Mouse (Mus musculus) spleen, adult 12 weeks (tissue): ENCODE results near the gene Cavin4.

Experiments used
- DNase-seq: peaks from one replicate; pipeline ENCODE4 v3.0.0; 2022; ENCODE audit warnings: low spot score

Gene Cavin4

DNA sequence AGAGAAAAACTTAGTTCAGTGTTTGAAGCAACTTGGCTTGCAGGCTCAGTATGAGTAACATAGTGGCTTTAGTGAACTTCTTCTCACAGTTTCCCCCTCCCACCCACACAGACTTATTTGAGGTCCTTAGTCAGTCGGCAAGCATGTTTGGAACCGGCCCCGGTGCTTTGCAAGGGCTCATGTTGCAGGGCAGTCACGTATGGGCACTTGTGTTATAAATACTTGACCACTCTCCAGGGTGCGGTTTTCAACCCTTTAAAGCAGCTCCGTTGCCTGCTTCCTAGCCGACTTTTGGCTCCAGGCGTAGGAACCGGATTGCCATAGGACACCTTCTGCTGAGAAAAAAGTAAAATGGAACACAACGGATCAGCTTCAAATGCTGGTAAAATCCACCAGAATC lies at the start of gene Cavin4:
TSS of gene Cavin4 (plus strand) at position 244 of the 400 bp plus-strand sequence.
- no peak for DNase-seq

DNA sequence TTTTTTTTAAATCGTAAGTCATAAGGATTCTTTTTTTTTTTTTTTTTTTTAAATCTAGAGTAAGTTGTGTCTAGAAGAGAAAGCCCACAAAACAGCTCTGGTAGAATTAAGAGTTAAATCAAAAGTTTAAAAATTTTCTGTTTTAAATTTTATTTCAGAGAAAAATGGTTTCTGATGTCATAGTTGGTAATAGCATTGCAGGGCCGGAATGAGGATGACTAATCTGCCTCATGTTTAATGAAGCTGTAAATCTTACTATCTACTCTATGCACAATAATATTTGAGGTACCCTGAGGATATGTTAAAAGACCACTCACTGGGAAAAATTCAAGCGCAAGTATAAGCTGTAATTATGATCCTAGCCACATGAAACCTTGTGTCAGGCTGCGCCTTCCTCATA lies 47.8 kb upstream of the Cavin4 start:
- DNase-seq: no peak

DNA sequence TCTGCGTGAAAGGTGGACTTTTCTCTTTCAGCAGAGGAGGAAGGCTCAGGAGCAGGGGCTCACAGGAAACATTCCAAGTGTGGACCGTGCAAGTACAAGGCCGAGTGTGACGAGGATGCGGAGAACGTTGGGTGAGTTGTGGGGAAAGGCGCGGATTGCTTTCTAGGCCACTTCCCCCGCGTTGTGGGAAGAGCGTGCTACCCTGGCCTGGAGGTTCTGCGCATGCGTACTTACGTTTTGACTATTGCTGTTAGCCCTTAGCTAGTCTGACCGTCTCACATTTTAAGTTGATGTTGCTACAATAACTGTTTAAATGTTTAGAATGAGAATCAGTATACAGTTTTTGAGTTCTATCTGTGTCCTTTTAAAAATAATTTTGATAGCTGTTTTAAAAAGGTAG lies 46.1 kb upstream of the Cavin4 start:
- no peak for DNase-seq

DNA sequence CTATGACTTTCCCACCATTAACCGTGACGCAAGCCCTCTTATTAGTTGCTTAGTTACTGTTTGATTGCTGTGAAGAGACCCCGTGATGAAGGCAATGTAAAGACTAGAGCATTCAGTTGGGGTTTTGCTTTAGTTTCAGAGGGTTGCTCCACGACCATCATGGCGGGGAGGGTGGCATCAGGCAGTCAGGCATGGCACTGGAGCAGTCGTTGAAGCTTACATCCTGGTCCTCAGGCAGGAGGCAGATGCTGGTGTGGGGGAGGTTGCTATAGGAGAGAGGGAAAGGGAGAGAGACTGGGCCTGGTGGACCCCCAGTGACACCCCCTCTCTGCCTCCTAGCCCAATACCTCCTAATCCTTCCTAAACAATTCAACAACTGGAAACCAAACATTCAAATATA lies 43.2 kb upstream of the Cavin4 start:
- no peak for DNase-seq

DNA sequence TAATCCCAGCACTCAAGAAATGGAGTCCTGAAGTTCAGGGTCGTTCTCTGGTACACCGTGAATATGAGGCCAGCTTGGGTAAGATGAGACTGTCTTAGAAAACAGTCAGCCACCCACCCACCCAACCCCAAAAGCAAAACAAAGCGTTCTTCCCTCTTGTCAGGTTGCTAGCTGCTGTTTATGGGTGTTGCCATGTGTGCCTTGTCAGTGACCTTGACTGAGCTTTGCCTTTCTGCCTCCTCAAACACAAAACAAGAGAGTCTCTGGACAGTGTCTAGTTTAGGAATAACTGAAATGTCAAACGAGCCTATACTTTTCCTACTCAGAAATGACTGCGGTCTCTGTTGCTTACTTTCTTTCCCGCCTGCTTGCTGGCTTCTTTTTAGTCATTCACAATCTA lies 41.1 kb upstream of the Cavin4 start:
- no peak for DNase-seq

DNA sequence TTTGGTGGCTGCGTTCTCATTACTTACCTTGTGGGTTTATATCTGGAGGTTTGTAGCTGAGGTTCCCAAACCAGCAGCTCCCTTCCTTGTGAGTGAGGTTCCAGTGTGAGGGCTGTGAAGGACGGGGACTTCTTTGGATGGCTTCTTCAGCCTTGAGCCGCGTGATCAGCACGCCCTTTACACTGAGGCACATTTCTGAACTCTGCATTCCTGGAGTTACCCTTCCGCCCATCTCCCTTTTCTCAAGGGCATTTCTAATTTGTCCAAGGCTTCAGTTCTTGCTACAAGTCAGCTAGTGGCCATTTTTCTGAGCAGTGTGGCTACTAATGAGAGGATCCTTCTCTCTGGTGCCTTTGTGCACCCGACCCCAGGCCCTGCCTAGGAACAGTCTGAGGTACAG lies 40.4 kb upstream of the Cavin4 start:
- no peak for DNase-seq

DNA sequence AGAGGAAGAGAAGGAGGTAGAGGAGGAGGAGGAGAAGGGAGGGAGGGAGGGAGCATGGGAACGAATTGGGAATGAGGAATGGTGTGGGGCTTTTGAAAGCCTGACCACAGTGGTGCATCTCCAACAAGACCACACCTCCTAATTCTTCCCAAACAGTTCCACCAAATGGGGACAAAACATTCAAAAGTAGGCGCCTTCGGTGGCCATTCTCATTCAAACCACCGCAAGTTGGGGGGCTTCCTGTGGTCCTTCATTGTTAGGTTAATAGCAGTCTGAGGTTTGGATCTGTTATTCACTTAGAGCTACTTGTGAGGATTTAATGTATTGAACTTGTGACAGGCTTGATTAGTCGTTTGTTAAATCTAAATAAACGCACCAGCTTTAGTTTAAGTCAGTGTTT lies 38.4 kb upstream of the Cavin4 start:
- no peak for DNase-seq

DNA sequence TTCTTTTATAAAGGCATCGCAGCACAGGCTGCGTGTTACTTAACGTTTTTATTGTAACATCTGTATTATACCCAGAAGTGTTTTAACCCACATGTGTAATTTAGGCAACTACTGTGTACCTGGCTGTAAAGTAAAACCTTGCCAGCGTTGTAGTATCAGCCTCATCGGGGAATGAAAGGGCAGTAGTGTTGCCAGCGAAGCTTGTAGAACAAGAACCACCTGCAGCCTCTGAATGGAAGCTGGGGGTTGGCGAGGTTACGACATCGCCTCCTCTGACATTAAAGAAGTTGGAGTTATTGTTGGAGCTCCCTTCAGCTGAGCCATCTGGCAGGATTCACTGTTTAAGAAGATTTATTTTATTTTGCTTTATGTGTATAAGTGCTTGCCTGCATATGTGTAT lies 37.5 kb upstream of the Cavin4 start:
- DNase-seq: no peak

DNA sequence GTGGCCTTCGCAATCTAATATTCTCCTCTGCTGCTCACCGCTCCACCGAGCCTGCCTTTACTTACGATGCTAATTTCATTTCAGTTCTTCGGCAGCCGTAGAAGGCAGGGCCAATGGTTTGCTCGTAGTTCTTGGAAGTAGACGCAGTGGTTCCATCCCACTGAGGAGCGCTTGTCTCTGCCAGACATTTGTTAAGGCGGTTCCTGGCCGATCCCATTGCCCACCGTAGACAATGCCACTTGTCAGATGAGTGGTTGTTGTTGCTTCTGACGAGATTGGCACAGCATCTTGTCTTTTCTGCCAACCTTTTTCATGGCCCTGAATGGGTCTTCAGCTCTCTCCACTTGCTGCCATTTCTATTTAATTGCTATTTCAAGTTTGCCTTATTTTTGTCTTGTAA lies 33.9 kb upstream of the Cavin4 start:
- no peak for DNase-seq

DNA sequence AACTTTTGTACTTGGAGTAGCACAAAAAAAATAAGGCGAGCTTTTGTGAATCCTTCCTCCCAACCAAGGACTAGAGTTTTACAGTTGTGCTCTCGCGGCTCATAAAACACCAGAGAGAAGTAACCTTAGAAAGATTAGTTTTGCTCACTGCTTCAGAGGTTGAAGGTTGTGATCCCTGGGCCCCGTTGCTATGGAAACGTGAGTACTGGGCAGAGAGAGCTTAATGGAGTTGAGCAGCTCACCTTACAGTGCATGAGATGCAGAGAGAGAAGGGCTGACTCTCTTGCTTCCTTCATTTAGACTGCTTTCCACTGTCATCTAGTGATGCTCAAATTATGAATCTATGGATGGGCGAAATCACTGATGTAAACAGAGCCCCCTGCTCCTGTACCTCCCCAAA lies 29.8 kb upstream of the Cavin4 start:
- DNase-seq: no peak

DNA sequence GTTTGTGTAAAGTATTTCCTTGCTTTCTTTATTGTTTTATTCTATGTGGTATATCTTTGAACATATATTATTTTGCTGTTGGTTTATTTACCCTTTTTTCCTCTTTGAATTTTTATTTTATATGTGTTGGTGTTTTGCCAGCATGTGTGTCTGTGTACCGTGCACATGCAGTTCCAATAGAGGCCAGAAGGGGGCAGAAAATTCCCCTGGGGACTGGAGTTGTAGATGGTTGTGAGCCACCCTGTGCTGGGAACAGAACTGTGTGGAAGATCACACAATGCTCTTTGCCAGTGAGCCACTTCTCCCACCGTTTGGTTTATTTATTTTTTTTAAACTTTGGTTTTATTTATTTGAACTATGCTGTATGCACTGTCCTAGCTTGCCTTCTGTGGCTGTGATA lies 29.3 kb upstream of the Cavin4 start:
- no peak for DNase-seq

DNA sequence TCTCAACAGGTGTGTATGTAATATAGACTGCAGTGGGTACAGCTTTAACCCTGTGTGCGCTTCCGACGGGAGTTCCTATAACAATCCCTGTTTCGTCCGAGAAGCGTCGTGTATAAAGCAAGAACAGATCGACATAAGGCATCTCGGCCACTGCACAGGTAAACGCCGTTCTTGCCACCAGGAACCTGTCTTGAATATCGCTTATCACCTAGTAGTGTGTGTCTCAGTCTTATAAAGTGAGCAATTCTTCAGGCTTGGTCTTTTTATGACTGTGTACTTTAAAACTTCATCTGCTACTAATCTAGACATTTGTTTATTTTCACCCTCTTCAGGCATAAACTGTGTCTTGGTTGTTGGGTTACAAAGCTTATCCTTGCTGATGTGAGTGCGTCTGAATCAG lies 26.5 kb upstream of the Cavin4 start:
- DNase-seq: no peak

DNA sequence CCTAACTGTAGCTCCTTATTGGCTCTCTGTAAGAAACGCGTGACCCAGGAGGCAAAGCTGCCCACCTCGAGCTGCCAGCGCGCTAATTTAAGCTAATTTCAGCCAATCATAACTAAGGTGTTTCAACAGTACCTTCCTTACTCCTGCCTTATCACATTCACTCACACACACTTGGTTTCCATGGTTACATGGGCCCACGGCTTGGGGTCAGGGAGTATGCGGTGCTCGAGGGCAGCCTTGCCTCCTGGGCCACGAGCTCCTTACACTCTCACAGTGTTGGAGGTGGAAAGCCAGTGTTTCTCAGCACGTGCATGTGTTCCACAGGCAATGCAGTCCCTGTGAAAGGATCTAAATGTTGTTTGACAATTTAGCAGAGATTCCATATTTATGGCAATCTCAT lies 25.2 kb upstream of the Cavin4 start:
- DNase-seq: no peak

DNA sequence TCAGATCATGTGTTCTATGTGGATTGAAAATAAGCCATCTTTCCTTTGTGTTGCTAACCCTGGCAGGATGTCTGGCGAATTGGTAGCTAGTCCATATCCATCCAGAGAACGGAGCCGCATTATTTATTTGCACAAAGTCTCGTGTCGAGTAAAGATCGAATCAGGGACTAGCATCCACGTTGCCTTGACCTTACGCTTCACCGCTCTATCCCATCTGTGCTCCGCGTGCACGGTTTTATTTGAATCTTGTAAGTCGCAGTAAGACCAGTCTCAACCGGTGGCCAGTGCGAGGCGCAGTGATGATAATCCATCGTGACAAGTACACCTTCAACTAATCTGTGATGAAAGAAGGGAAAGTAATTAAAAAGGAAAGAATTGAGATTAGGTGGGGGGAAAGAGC lies 23.8 kb upstream of the Cavin4 start:
- no peak for DNase-seq

DNA sequence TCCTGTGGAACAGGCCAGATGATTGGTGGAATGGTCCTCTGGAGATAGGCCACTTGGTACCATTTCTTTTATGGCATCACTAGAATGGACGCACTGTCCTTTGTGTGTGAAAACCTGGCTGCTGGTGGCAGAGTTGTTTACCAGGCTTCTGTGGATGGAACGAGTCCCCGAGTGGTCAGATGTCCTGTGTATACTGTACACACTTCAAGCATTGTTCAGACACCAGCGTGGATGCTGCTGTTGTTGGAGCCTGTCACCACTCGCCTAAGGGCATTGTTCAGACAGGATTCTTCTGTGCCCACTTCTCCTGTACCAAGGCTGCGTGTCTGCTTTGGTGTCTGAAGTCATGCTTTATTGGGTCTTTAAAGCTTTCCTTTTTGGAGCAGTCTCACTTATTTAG lies 19.5 kb upstream of the Cavin4 start:
- no peak for DNase-seq

DNA sequence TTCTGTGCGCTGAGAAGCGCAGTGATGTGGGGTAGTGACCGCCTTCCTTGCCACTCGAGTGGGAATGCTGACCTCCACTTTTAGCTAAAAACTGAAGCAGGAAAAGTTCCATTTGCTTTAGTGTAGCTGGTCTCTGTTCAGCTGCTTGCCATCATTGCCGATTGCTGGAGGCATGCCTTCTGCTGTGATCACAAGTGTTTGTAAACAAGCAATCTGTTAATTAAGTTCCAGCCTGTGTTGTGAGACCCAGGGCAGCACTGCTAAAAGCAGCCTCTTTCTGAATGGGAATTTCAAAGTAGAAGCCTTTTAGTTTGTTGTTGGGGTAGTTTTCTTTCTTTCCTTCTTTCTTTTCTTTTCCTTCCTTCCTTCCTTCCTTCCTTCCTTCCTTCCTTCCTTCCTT lies 17.2 kb upstream of the Cavin4 start:
- no peak for DNase-seq

DNA sequence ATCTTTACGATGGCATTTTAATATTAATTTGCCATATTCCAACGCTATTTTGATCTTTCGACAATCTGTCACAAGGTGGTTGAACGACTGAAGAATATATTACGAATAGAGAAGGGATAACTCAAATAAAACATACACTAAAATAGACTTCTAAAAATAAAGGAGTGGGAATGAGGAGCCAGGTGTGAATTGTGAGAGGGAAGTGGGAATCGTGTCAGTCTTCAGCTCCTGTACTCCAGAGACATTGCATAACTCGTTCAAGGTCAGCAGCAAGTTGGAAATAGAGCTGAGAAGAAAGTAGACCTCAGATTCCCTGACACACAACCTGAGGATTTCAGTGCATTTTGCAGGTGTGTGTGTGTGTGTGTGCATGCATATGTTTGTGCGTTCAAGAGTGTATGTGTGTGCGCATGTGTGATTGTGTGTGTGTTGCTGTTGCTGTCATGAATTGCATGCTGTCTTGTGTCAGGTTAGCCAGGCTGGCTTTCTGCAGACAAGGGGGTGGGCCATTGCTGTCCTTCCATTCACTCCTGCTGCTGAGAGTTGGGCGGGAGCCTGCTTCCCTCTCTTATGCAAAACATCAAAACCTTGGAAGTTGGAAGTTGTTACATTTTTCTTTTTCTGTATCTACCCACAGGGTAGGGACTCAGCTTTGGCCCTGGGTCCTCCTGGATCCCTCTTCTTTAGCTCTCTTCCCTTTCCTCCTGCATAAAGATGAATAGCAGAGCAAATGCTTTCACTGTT lies 12.5 kb upstream of the Cavin4 start:
- DNase-seq: no peak

DNA sequence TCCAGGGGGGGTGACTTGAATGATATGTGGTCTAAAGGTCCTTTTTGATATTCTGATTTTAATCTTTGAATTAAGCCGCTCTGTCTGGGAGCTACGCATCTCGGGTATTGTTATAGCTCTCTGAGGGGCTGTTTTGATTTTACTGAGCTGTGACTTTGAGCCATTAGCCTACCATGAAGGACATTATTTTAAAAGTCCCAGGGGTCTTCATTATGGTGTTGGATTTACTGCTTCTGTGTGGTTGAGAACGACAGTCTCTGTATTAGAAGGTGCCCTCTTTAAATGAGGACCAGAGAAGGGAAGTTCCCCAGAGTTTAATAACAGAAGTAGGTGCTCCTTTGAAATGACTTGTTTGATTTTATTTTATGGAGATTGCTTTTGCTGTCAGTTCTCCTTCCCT lies 9.2 kb upstream of the Cavin4 start:
- DNase-seq: no peak

DNA sequence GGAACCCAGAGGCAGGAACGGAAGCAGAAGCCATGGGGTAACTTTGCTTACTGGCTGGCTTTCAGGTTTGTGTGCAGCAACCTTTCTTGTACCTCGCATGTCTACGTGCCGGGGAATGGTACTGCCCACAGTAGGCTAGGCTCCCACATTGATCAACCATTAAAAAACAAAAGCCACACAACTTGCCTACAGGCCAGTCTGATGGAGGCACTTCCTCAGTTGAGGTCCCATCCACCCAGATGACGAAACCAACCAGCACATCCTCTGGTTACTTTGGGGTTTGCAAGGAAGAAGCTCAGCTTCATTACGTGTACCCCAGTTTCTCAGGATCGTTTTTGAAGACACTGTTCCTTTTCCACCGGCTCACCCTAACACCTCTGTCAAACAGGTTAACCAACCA lies 6.8 kb upstream of the Cavin4 start:
- DNase-seq: no peak

DNA sequence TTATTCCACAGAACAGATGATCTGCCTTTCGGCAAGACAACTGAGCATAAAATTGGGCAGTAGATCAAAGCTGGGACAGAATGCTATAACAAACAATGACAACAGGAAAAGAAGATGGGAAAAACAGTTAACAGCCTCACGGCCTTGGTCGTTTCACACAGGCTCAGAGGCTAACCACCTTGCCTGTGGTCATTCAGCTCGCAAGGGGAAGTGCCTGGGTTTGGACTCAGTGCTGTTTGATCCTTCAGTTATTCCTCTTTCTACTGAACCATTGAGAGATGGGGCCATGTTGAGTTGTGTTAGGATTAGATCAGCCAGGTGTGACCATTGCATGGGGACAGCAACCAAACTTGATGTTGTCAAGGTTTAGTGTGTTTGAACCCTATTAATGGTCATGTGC lies 3.2 kb upstream of the Cavin4 start:
- no peak for DNase-seq

DNA sequence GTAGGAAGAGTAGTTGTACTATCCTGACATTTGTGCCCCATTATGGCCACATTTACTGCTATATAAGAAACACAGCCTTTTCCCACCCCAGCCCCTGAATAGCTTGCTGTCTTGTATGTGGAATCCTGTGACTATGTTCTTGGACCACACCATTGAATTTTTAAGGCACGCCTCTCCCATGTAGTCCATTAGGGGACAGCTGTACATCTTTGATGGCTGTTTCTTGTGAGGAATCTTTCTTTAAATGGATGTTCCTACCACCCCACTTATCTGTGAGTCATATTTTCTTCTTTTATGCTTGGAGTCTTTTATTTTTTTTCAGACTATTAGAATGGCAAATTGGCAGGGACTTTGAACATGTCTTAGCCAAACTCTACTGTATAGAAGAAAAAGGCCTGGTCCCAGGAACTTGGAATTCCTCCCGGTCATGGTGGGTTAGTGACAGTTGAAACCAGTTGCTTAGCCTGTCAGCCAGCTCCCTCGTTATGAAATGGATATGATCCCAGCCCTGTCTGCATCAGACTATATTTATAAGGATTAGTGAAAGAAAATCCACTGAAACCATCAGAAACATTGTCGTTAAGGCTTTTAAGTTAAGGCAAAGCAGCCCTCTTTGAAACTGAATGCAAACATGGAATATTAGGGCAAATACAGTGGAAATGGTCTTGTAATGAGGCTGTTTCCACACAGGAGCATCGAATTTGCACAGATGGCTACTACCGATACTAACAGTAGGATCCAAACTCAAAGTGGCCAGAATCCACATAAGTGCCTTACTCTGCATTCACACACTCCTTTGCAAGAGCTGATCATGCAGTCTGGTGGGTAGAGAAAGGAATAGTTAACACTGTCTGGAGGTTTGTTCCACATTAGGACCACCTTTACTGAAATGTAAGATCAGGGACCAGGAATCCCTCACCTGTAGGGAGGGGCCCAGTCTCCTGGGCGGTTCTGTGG lies 2.4 kb upstream of the Cavin4 start:
- DNase-seq: no peak

DNA sequence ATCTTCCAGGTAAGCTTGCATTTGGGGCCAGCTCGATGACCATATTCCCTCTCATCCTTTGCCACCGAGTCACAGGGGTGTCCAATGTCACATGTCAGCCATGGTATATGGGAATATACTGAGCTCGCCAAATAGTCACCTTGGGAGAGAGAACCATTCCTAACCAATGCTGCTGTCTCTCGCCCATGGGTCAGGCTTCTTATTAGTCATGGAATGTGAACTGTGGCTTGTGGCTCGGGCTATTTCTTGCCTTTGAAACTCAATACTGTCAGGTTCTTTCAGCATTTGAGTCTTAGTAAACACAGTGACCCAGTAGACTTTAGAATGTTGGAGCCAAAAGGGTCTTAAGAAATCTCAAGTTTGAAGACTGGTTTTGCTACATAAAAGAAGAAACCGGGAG lies 707 bp downstream of the Cavin4 start:
- no peak for DNase-seq

DNA sequence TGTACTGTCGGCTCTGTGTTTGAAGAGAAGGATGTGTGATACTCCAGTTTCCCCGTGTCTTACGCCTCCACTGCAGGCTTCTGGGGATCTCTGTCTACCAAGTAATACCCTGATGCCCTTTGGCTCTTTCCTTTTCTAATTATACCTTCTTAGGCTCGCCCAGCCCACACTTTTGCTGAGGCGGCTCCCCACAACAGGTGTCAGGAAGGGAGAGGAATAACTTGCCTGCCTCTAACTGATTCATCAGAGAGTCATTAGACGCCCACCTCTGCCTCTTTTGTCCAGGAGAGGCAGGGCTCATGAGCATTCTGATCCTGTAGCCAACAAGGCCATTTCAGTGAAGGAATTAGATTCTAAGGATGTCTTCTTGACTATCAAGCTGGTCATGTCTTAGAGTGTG lies 4.0 kb downstream of the Cavin4 start:
- DNase-seq: no peak

DNA sequence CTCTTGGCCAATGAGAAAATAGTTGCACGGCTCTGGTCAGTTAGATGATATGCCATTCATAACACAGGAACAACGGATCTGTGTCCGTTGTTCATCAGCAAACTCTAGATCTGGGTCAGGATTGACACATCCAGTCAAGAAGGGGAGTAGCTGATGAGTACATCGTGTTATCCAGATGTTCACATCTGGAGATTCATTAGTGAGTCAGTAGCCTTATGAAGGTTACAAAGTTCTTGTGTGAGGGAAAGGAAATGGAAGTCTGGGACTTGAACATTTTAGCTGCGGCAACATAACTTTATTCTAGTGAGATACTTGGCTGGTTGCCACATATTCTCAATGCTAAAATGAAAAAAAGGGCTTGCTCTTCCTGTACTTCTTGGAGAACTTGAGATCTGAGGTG lies 9.6 kb downstream of the Cavin4 start:
- no peak for DNase-seq
